Mouse (Mus musculus): ENCODE measurements around the gene Tnfrsf9. TPM values are rescaled to one million over a fixed set of nuclear protein-coding genes. Genes with fewer than 3 reads are reported as not detected.
"Not testable (repeated sequence)": the region's sequence is repeated elsewhere in the genome, so short reads cannot be mapped to it uniquely, and the experiment has no call there.

Tnfrsf9 gene
- polyA plus RNA-seq, 1 experiment, result 1.0 TPM

DNA sequence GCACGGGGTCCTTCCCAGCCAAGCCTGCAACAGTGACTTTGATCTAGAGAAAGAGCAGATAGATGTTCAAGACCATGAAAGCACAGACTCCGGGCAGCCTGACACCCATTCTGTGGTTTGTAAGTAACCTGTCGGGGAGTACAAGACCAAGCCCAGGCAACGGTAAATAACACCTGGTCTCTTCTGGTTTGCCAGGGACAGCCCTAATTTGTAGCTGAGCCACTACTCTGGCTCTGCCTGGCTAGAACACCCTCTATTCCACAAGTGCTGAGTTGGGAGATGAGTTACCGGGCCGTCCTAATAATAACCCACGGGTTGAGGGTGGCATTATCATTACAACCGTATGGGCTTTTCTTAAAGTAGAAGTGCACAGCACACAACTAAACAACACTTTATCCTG, 7.3 kb upstream of the Tnfrsf9 start:
- H3K9me3 ChIP-seq, result no peaks in the 10 kb centered on the region
- H3K4me3 ChIP-seq (replicated peaks), result no peak overlapping the region
- no peaks in the 10 kb centered on the region for H3K27me3 ChIP-seq (replicated peaks)
- H3K36me3 ChIP-seq (replicated peaks; ENCODE audit: low read length), result peaks cover 53% of the 10 kb centered on the region
- peaks cover 59% of the 10 kb centered on the region for H3K4me1 ChIP-seq
- TF ChIP-seq GATA1 (IDR thresholded peaks at IDR 0.05; ENCODE audit: borderline replicate concordance, low read length) (no peak), FLI1 (IDR thresholded peaks at IDR 0.05; ENCODE audit: low read length) (no peak)

DNA sequence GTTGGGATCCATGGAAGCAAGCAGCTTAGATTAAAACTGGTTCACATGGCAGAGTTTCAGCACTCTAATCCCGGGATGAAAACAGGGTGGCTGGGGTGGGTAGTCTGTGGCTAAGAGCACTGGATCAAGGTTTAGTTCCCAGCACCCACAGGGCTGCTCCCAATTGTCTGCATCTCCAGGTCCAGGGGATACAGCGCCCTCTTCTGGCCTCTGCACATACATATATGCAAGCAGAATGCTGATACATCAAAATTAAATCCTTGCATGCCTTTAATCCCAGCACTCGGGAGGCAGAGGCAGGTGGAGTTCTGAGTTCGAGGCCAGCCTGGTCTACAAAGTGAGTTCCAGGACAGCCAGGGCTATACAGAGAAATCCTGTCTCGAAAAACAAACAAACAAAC, 5.8 kb upstream of the Tnfrsf9 start:
- peaks cover 70% of the 10 kb centered on the region for H3K4me1 ChIP-seq
- peaks cover 39% of the 10 kb centered on the region for H3K36me3 ChIP-seq (replicated peaks; ENCODE audit: low read length)
- not testable (repeated sequence) for H3K27me3 ChIP-seq (replicated peaks); H3K9me3 ChIP-seq
- peak overlapping the region; percentile 62 for H3K4me3 ChIP-seq (replicated peaks)

DNA sequence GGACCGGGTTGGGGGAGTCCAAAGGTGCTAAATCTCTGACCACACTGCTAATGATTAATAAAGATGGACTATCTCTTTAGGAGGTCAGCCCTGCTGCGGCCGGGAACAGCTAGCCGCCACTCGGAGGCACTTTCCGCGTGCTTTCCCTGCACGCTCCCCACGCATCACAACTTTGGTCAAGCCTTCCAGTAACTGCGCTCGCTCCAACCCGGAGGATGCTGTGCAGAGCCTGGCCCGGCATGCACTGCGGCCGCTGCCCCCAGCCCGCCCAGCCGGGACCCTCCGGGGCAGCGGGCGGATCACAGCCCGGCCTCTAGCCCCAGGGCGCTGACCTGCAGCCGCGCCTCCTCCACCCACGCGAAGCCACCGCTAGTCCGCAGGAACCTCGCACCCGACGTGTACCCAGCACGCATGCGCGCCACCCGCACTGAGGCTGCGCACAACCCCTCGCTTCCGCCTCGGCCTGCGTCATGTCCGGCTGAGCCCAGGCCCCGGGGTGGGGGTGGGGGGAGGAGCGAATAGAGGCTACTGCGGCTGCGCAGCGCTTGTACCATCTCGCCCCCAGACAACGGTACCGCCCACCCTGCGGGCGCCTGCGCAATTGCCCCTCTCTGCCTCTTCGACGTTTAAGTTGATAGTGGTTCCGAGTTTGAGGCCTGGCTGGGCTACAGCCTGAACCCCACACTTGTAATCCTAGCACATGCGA, 4.8 kb upstream of the Tnfrsf9 start:
- H3K36me3 ChIP-seq (replicated peaks; ENCODE audit: low read length), result peaks cover 31% of the 10 kb centered on the region
- H3K4me1 ChIP-seq, result peaks cover 68% of the 10 kb centered on the region
- no peaks in the 10 kb centered on the region for H3K9me3 ChIP-seq
- no peak for TF ChIP-seq FLI1 (IDR thresholded peaks at IDR 0.05; ENCODE audit: low read length)
- H3K4me3 ChIP-seq (replicated peaks), result peak overlapping the region; percentile 97
- H3K27me3 ChIP-seq (replicated peaks), result no peaks in the 10 kb centered on the region

DNA sequence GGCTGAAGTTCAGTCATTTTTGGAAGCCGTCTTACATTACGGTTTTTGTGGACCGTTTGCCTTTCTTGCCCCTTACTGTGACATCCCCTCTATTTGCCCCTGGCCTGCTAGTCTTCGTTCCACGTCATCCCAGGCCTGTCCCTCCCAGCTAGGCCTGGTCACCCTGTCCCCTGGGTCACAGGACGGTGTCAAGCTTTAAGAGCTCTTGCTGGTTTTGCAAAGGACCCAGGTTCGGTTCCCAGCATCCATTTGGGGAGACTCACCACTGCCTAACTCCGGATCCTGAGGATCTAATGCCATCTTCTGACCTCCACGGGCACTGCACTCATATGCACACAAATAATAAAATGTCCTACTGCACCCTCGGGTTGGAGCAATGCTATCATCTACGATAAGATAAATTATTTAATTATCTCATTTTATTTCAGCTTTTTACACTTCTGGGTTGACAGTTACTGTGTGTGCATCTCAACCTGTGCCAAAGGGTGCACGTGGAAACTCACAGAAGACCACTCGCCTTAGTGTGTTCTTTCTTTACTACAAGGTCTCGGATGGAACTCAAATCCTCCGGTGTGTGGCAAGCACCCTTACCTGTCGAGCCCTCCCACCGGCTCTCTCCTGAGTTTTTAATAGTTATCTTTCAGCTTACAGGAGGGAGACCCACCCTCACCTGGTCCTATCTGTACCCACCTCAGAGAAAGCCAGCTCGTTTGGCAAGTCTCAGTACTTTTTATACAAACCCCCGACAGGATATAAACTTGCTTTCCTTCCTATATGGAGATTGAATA, 4.0 kb upstream of the Tnfrsf9 start:
- peaks cover 25% of the 10 kb centered on the region for H3K36me3 ChIP-seq (replicated peaks; ENCODE audit: low read length)
- TF ChIP-seq GATA1 (IDR thresholded peaks at IDR 0.05; ENCODE audit: borderline replicate concordance, low read length) (no peak), FLI1 (IDR thresholded peaks at IDR 0.05; ENCODE audit: low read length) (no peak)
- peaks cover 69% of the 10 kb centered on the region for H3K4me1 ChIP-seq
- peak overlapping the region; percentile 97 for H3K4me3 ChIP-seq (replicated peaks)
- no peaks in the 10 kb centered on the region for H3K27me3 ChIP-seq (replicated peaks)
- H3K9me3 ChIP-seq, result no peaks in the 10 kb centered on the region

DNA sequence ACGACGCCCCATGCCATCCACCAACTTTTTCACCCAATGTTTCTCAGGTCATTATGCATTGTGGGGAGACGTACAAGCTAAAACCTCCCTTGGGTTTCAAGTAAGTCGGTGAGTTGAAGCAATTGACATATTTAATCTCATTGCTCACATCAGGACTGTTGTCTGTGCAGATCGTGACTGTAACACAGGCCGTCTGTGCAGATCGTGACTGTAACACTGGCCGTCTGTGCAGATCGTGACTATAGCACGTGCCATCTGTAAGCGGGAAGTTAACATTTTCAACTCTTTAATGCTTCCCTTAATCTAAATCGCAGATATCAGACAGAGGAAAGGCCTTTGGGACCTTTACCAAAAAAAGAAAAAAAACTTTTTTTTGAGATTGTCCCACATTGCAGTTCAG, 619 bp upstream of the Tnfrsf9 start:
- Histone ChIP-seq H3K9me3 (no peaks in the 10 kb centered on the region), H3K36me3 (replicated peaks; ENCODE audit: low read length) (no peaks in the 10 kb centered on the region), H3K27me3 (replicated peaks) (no peaks in the 10 kb centered on the region), H3K4me1 (peaks cover 53% of the 10 kb centered on the region), H3K4me3 (replicated peaks) (peak overlapping the region; percentile 96)
- TF ChIP-seq GATA1 (IDR thresholded peaks at IDR 0.05; ENCODE audit: borderline replicate concordance, low read length) (no peak), FLI1 (IDR thresholded peaks at IDR 0.05; ENCODE audit: low read length) (no peak)

DNA sequence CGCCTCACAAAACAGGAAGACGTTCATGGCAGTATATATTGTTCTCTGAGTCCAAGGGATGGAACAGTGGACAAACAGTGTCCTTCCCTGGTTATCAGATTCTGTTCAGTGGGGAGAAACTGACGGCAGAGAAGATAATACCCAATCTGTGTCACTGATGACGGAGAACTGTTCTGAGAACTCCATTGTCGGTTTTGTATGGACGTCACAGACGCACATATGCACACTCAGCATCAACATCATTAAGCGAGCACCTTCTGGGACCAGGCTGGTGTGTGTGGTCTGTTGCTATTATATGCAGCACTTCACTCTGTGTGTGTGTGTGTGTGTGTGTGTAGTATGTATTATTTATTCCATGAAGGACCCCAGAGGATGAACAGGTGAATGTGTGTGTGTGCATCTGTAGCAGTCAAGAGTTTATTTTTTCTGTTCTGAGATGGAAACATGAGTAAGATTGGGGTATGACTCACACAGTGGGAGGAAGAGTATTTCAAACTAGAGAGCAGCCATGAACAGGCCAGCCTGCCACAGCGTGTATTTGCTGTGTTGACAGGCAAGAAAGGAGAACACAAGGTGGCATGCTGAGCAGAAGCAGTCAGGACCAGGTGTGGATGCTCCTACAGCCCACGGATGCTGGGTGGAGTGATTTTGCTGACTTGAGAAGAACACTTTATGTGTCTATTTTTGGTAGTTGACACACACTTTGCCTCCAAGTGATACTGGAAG, 982 bp downstream of the Tnfrsf9 start:
- peak overlapping the region; percentile 96 for H3K4me3 ChIP-seq (replicated peaks)
- H3K9me3 ChIP-seq, result no peaks in the 10 kb centered on the region
- H3K36me3 ChIP-seq (replicated peaks; ENCODE audit: low read length), result no peaks in the 10 kb centered on the region
- H3K4me1 ChIP-seq, result peaks cover 43% of the 10 kb centered on the region
- H3K27me3 ChIP-seq (replicated peaks), result no peaks in the 10 kb centered on the region
- TF ChIP-seq FLI1 (IDR thresholded peaks at IDR 0.05; ENCODE audit: low read length) (no peak), GATA1 (IDR thresholded peaks at IDR 0.05; ENCODE audit: borderline replicate concordance, low read length) (no peak)

DNA sequence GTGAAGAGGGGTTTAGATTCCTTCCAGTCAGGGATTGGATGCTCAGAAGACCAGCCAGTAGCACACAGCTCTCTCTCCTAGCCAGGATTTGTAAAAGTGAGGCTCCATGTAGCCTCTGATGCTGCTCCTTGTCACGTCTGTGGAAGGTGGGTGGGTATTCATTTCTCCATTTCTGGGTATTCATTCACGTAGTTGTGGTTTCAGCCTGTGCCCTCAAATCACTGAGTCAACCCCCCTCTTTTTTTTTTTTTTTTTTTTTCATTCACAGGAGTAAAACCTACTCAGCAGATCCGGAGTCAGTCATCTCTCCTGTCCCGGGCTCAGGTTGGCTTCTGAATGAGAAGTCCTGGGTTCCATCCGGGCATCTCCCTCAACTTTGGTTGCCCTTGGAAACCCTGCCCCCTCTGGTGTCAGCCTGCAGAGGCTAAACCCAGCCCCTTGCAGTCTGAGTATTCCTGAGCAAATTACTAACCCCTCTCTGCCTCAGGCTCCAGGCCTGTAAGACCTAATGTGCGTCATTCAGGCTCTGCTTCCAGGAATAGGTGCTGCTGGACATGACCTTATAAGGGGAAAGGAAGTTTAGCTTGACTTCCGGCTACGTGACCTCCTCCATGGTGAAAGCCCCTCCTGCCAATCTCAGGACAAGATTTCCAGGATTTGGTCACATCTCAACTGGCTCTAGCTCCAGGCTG, 3.1 kb downstream of the Tnfrsf9 start:
- peaks cover 29% of the 10 kb centered on the region for H3K4me1 ChIP-seq
- peaks cover 3% of the 10 kb centered on the region; the same call in 1 of the 2 replicates for H3K9me3 ChIP-seq
- peaks cover 2% of the 10 kb centered on the region for H3K27me3 ChIP-seq (replicated peaks)
- H3K36me3 ChIP-seq (replicated peaks; ENCODE audit: low read length), result no peaks in the 10 kb centered on the region
- no peak for TF ChIP-seq GATA1 (IDR thresholded peaks at IDR 0.05; ENCODE audit: borderline replicate concordance, low read length)
- no peak overlapping the region for H3K4me3 ChIP-seq (replicated peaks)

DNA sequence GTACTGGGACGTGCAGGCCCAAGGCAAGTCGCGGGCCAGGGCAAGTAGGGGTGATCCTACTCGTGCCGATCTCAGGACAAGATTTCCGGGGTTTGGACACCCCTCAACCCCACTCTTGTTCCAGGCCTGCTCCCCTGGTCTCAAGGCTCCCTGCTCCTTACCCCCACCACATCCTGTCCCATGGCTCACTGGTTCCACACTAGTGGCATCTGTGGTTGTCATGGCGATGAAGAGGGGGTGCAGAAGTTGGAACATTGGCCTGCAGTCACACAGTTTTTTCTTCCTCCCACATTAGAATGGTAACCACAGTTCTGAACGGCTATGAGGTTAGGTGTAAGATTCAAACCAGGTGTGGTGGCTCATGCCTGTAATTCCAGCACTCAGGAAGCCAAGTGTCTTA, 6.8 kb downstream of the Tnfrsf9 start:
- TF ChIP-seq GATA1 (IDR thresholded peaks at IDR 0.05; ENCODE audit: borderline replicate concordance, low read length) (no peak), FLI1 (IDR thresholded peaks at IDR 0.05; ENCODE audit: low read length) (no peak)
- Histone ChIP-seq H3K4me1 (peaks cover 21% of the 10 kb centered on the region), H3K9me3 (peaks cover 3% of the 10 kb centered on the region; the same call in 1 of the 2 replicates), H3K36me3 (replicated peaks; ENCODE audit: low read length) (no peaks in the 10 kb centered on the region), H3K27me3 (replicated peaks) (peaks cover 4% of the 10 kb centered on the region), H3K4me3 (replicated peaks) (no peak overlapping the region)

DNA sequence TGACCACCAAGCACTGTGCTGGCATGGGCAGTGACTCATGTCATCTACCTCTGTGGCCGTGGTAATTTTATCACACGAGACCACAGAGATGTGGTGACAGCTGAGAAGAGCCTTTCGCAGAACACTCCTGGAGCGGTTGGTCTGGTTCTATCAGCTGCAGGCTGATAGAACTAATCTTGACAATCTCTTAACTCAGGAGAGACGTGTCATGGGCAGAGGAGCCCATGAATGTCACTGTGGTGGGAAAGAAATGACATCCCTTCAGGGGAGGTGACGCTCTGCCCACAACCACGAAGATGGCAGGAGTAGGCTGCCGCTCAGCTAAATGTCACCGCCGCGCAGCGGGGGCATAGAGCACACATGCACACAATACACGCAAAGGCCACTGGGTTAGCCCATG, 9.9 kb downstream of the Tnfrsf9 start:
- Histone ChIP-seq H3K9me3 (peaks cover 3% of the 10 kb centered on the region; the same call in 1 of the 2 replicates), H3K4me3 (replicated peaks) (peak overlapping the region; percentile 73), H3K4me1 (peaks cover 37% of the 10 kb centered on the region), H3K27me3 (replicated peaks) (peaks cover 6% of the 10 kb centered on the region), H3K36me3 (replicated peaks; ENCODE audit: low read length) (no peaks in the 10 kb centered on the region)
- TF ChIP-seq FLI1 (IDR thresholded peaks at IDR 0.05; ENCODE audit: low read length), result no peak
- TF ChIP-seq GATA1 (IDR thresholded peaks at IDR 0.05; ENCODE audit: borderline replicate concordance, low read length), result no peak
